Mouse (Mus musculus): ENCODE results near the gene Spx. TPM values are rescaled to one million over a fixed set of nuclear protein-coding genes. Genes with fewer than 3 reads are reported as not detected.

The Spx gene
- 0.41 TPM for polyA plus RNA-seq (2014; fragmentation: Illumina TruSeq; extraction: RNeasy Lipid Tissue Mini Kit (QIAGEN cat#74804); ENCODE audit: low read depth, low replicate concordance)

DNA sequence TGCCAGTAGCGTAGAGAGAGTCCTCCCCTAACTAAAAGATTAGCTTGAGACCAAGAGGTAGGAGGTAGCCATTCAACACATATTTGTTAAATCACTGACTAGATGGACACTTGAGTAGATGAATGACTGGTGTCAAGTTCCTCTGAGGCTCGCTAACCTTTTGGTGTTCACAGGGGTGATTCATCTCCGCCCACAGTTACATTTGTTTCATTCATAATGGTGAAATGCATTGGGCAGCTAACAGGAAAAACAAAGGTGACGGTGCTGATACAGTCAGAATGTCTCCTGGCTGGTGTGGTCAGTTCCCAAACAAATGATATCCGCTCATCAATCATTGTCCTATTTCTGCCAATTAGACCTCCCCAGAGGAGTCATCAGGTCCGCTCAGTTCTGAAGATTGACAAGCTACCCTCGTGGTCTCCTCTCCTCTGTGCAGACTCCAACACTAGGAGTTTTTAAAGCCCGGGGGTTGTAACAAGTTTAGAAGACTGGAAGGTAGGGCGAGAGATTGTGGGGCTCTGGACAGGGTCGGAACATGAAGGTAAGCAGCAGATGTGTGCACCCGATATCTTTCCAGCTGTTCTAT lies at the start of gene Spx:
Gene Spx, plus strand, starts transcription at position 536 of the 586 bp plus-strand sequence.

DNA sequence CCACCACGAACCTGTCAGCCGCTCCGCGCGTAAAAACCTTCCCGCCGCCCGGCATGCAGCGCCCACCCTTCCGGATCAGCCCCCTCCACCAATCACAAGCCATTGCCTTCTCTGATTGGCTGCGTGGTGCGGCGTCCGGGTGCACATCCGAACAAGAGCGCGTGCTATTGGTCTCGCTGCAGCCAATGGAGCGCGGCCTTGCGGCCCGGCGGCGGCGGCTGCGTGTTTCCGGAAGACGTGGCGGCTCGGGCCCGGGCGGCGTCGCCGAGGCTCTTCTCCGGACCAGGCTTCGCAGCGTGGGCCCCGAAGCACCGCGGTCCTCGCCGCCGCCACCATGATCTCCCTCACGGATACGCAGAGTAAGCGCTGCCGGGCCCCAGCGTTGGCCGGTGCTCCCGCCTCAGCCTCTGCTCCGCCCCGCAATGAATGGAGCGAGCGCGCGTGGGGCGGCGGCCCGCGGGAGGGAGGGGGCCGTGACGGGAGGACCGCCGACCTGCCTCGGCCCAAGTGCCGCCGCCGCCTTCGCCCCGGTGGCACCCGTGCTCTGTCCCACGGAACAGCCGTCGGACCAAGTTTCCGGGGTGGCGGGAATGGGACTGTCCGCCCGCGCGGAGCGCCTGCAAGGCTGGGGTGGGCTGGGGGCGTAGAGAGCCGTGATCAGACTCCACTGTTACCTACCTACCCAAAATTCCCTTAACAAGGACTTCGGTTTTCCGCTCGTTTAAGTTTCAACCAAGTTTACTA lies 26.1 kb upstream of the Spx start, which contains the start of the genes Recql and Golt1b:
Gene Recql, minus strand, starts transcription at position 77 of the 744 bp plus-strand sequence.
Gene Golt1b, plus strand, starts transcription at position 211 of the 744 bp plus-strand sequence.

Other genes starting within 250 kb of the Spx start
- not detected for gene Slco1a6, start 204.9 kb upstream of the Spx start, polyA plus RNA-seq (2014; fragmentation: Illumina TruSeq; extraction: RNeasy Lipid Tissue Mini Kit (QIAGEN cat#74804); ENCODE audit: low read depth, low replicate concordance)
- gene Iapp, start 115.0 kb upstream of the Spx start, polyA plus RNA-seq (2014; fragmentation: Illumina TruSeq; extraction: RNeasy Lipid Tissue Mini Kit (QIAGEN cat#74804); ENCODE audit: low read depth, low replicate concordance): not detected
- gene Slco1a5, start 90.5 kb upstream of the Spx start, polyA plus RNA-seq (2014; fragmentation: Illumina TruSeq; extraction: RNeasy Lipid Tissue Mini Kit (QIAGEN cat#74804); ENCODE audit: low read depth, low replicate concordance): not detected
- 29.9 TPM for gene Pyroxd1, start 67.8 kb upstream of the Spx start, polyA plus RNA-seq (2014; fragmentation: Illumina TruSeq; extraction: RNeasy Lipid Tissue Mini Kit (QIAGEN cat#74804); ENCODE audit: low read depth, low replicate concordance)
- 19.5 TPM for gene Recql, start 26.4 kb upstream of the Spx start, polyA plus RNA-seq (2014; fragmentation: Illumina TruSeq; extraction: RNeasy Lipid Tissue Mini Kit (QIAGEN cat#74804); ENCODE audit: low read depth, low replicate concordance)
- 78.5 TPM for gene Golt1b, start 26.2 kb upstream of the Spx start, polyA plus RNA-seq (2014; fragmentation: Illumina TruSeq; extraction: RNeasy Lipid Tissue Mini Kit (QIAGEN cat#74804); ENCODE audit: low read depth, low replicate concordance)
- gene Gys2, start 59.7 kb downstream of the Spx start, polyA plus RNA-seq (2014; fragmentation: Illumina TruSeq; extraction: RNeasy Lipid Tissue Mini Kit (QIAGEN cat#74804); ENCODE audit: low read depth, low replicate concordance): 11.1 TPM
- gene Ldhb, start 94.5 kb downstream of the Spx start, polyA plus RNA-seq (2014; fragmentation: Illumina TruSeq; extraction: RNeasy Lipid Tissue Mini Kit (QIAGEN cat#74804); ENCODE audit: low read depth, low replicate concordance): 44.2 TPM
- 4.4 TPM for gene Kcnj8, start 158.2 kb downstream of the Spx start, polyA plus RNA-seq (2014; fragmentation: Illumina TruSeq; extraction: RNeasy Lipid Tissue Mini Kit (QIAGEN cat#74804); ENCODE audit: low read depth, low replicate concordance)